Mouse (Mus musculus): ENCODE measurements around the gene Lrrc61. TPM values are rescaled to one million over a fixed set of nuclear protein-coding genes. Genes with fewer than 3 reads are reported as not detected.

The Lrrc61 gene
- polyA plus RNA-seq, 1 experiment from 2014 or later, result 16.7 TPM

- Histone ChIP-seq H3K27ac (no peak overlapping the region), H3K9me3 (no peaks in the 10 kb centered on the region), H3K4me3 (replicated peaks) (no peak overlapping the region), H3K4me2 (no peak overlapping the region), H3K36me3 (replicated peaks) (no peaks in the 10 kb centered on the region), H3K27me3 (no peaks in the 10 kb centered on the region), H3K4me1 (no peaks in the 10 kb centered on the region), H3K9ac (no peak overlapping the region)
- 75% methylated on average over 5 of the region's 5 CpGs for WGBS
- no peak for ATAC-seq (ENCODE audit: low FRiP score)
Measured at GRCm38 (mm10) chr6:48578736-48579135, 24.1 kb downstream of the Lrrc61 start.

GRCm38 (mm10) chr6:48579215-48579648, 24.6 kb downstream of the Lrrc61 start:
- no peaks in the 10 kb centered on the region for H3K9me3 ChIP-seq
- H3K27ac ChIP-seq, result no peak overlapping the region
- no peak for ATAC-seq (ENCODE audit: low FRiP score)
- no peak overlapping the region for H3K4me2 ChIP-seq
- WGBS, result 52% methylated on average over 5 of the region's 5 CpGs
- no peaks in the 10 kb centered on the region for H3K36me3 ChIP-seq (replicated peaks)
- no peaks in the 10 kb centered on the region for H3K4me1 ChIP-seq
- H3K4me3 ChIP-seq (replicated peaks), result no peak overlapping the region
- H3K27me3 ChIP-seq, result no peaks in the 10 kb centered on the region
- no peak overlapping the region for H3K9ac ChIP-seq

DNA sequence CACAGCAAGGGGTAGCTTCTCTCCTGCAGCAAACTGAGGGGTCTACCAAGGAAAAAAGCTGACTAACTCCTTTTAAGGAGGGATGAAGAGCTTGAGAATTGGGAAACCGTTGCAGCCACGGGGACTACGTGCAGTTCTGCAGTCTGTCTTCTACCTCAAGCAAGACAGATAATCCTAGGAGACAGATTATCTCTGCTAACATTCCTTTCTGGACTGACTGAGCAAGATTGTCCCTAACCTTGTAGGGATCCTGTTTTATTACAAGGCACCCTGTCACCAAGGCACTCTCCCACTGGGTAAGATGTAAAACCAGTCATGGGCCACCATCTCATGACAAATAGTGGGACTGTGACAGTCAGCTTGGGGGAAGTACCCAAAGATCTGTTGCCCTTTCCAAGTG, 26.7 kb downstream of the Lrrc61 start:
- H3K9ac ChIP-seq, result no peak overlapping the region
- H3K4me2 ChIP-seq, result no peak overlapping the region
- H3K4me3 ChIP-seq (replicated peaks), result no peak overlapping the region
- H3K27ac ChIP-seq, result no peak overlapping the region
- H3K36me3 ChIP-seq (replicated peaks), result no peaks in the 10 kb centered on the region
- no peak for ATAC-seq (ENCODE audit: low FRiP score)
- no peaks in the 10 kb centered on the region for H3K4me1 ChIP-seq
- WGBS, result 32% methylated on average over 3 of the region's 3 CpGs
- no peaks in the 10 kb centered on the region for H3K27me3 ChIP-seq
- H3K9me3 ChIP-seq, result no peaks in the 10 kb centered on the region

DNA sequence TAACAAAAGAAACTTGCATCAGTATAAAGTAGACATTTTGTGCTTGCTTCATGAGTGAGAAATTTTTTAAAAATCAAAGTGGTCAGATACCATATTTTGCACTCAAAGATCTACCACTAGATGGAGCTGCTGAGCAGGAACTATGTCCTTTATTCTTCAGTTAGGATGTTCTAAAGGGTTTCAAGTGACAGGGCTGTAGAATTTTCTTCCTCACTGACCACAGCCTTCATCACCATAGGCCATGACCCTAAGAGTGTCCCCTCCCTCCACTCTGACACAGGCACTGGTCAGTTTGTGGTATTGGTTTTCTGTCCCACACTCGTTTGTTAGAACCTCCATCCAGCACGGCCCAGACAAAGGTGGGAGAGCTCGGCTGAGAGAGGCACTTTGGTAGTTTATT, 27.4 kb downstream of the Lrrc61 start:
- 70% methylated on average over 3 of the region's 3 CpGs for WGBS
- H3K4me3 ChIP-seq (replicated peaks), result no peak overlapping the region
- ATAC-seq (ENCODE audit: low FRiP score), result no peak

DNA sequence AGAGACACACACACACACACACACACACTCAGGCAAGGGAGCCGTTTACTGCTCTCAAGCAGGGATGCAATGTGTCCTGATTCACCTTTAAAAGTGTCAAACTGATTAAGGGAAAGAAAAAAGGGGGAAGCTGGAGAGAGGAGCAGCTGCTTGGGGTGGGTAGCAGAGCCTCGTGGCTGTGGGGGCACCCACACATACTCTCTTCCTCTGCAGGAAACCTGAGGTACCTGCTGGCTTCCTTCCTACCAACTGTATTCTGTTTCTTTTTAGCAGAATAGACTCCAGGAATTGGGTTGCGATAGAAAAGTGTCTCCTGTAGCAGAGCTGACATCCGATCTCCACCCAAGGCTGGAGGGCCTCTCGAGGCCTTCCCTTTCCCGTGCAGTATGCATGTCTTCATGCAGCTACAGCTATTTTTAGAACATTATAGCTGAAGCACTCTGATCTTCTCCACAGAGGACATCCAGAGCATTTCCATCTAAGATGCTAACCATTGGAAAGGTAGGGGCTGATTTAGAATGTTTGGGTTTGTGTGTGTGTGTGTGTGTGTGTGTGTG, 34.7 kb downstream of the Lrrc61 start, which contains the start of gene Gm45021:
Gene Gm45021, plus strand, starts transcription at position 417 of the 557 bp plus-strand sequence.
- peaks cover 7% of the 10 kb centered on the region for H3K4me1 ChIP-seq
- H3K4me2 ChIP-seq, result no peak within 1 kb of the TSS
- H3K9ac ChIP-seq, result no peak within 1 kb of the TSS
- no peaks in the 10 kb centered on the region for H3K9me3 ChIP-seq
- H3K27me3 ChIP-seq, result no peaks in the 10 kb centered on the region
- no peaks in the 10 kb centered on the region for H3K36me3 ChIP-seq (replicated peaks)
- H3K27ac ChIP-seq, result no peak within 1 kb of the TSS
- 78% methylated on average over 6 of the region's 6 CpGs for WGBS
- ATAC-seq (ENCODE audit: low FRiP score), result no peak
- no peak within 1 kb of the TSS for H3K4me3 ChIP-seq (replicated peaks)

More for the DNA sequence above, 27.4 kb downstream of the Lrrc61 start:
- Histone ChIP-seq H3K9me3 (no peaks in the 10 kb centered on the region), H3K4me2 (no peak overlapping the region), H3K4me1 (no peaks in the 10 kb centered on the region), H3K27me3 (no peaks in the 10 kb centered on the region), H3K9ac (no peak overlapping the region), H3K36me3 (replicated peaks) (no peaks in the 10 kb centered on the region), H3K27ac (no peak overlapping the region)

DNA sequence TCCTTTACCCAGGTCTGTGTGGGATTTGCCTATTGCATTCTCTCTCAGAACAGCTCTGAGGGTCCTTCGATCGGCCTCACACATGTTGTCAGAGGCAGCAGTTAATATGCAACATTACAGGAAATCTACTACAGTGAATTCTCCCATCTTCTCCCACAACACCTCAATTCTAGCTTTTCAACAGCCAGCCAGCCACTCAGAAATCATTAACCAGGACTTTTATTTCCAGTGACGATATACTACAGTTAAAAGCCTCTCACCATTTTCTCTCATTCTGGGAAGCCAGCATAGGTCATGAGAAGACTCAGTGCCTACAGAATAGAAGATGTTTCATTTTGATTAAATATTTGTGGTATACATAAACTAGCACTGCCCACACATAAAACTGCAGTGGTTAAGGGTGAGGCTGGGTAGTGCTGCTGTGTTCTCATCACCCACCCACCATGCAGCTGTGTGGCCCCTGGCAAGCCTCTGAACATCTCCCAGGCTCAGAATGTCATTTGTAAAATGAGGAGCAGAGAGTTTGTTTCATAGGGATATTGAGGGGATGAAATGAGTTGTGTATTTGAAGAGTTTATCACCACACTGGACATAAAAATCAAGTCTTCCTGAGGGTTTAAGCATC, 36.7 kb downstream of the Lrrc61 start:
- Histone ChIP-seq H3K4me3 (replicated peaks) (no peak overlapping the region), H3K9ac (no peak overlapping the region), H3K27me3 (no peaks in the 10 kb centered on the region), H3K36me3 (replicated peaks) (peaks cover 12% of the 10 kb centered on the region), H3K4me1 (peaks cover 18% of the 10 kb centered on the region), H3K4me2 (no peak overlapping the region), H3K27ac (no peak overlapping the region), H3K9me3 (peaks cover 5% of the 10 kb centered on the region)
- 83% methylated on average over 3 of the region's 3 CpGs for WGBS
- ATAC-seq (ENCODE audit: low FRiP score), result no peak

DNA sequence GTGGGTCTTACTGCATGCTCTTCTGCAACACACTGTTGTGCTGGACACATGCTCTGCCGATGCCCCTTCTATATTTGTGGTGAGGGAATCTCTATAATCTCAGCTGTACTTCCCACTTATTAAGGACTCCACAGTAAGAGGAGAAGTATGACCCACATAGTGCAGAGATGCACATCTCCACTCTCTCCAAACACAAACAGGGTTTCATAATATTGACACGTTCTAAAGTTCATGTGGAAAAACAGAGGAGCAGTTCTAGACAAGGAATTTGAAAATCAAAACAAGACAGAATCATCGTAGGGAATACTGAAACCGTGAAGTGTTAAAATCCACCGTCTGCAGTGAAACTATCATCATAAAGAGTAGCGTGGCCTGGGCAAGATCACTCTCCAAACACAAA, 37.3 kb downstream of the Lrrc61 start:
- no peak overlapping the region for H3K4me3 ChIP-seq (replicated peaks)
- H3K4me1 ChIP-seq, result peaks cover 18% of the 10 kb centered on the region
- no peak overlapping the region for H3K27ac ChIP-seq
- H3K9ac ChIP-seq, result no peak overlapping the region
- peaks cover 17% of the 10 kb centered on the region for H3K36me3 ChIP-seq (replicated peaks)
- no peak for ATAC-seq (ENCODE audit: low FRiP score)
- 93% methylated on average over 6 of the region's 6 CpGs for WGBS
- H3K27me3 ChIP-seq, result no peaks in the 10 kb centered on the region
- peaks cover 10% of the 10 kb centered on the region for H3K9me3 ChIP-seq
- H3K4me2 ChIP-seq, result no peak overlapping the region

GRCm38 (mm10) chr6:48593158-48594042, 38.8 kb downstream of the Lrrc61 start, which contains the start of the genes Repin1 and Gm44965:
TSS of gene Repin1 (plus strand) at chr6:48593883.
TSS of gene Gm44965 (plus strand) at chr6:48593941.
- peaks cover 18% of the 10 kb centered on the region for H3K4me1 ChIP-seq
- peak within 1 kb of the TSS; percentile 92 for H3K9ac ChIP-seq
- 3% methylated on average over 45 of the region's 45 CpGs for WGBS
- H3K4me3 ChIP-seq (replicated peaks), result peak within 1 kb of the TSS; percentile 80
- peaks cover 21% of the 10 kb centered on the region for H3K9me3 ChIP-seq
- no peaks in the 10 kb centered on the region for H3K27me3 ChIP-seq
- H3K36me3 ChIP-seq (replicated peaks), result peaks cover 33% of the 10 kb centered on the region
- peak; percentile 94 for ATAC-seq (ENCODE audit: low FRiP score)
- peak within 1 kb of the TSS; percentile 70 for H3K4me2 ChIP-seq
- H3K27ac ChIP-seq, result peak within 1 kb of the TSS; percentile 86

GRCm38 (mm10) chr6:48594043-48594738, 39.6 kb downstream of the Lrrc61 start:
- no peaks in the 10 kb centered on the region for H3K27me3 ChIP-seq
- H3K4me1 ChIP-seq, result peaks cover 18% of the 10 kb centered on the region
- 2% methylated on average over 38 of the region's 41 CpGs for WGBS
- peak overlapping the region; percentile 92 for H3K9ac ChIP-seq
- H3K27ac ChIP-seq, result peak overlapping the region; percentile 86
- H3K9me3 ChIP-seq, result peaks cover 21% of the 10 kb centered on the region
- H3K4me3 ChIP-seq (replicated peaks), result peak overlapping the region; percentile 80
- peak overlapping the region; percentile 70 for H3K4me2 ChIP-seq
- peak; percentile 68 for ATAC-seq (ENCODE audit: low FRiP score)
- H3K36me3 ChIP-seq (replicated peaks), result peaks cover 41% of the 10 kb centered on the region

- no peaks in the 10 kb centered on the region for H3K27me3 ChIP-seq
- peak overlapping the region; percentile 80 for H3K4me3 ChIP-seq (replicated peaks)
- no peak overlapping the region for H3K9ac ChIP-seq
- WGBS, result 43% methylated on average over 1 of the region's 1 CpGs
- ATAC-seq (ENCODE audit: low FRiP score), result no peak
- H3K4me2 ChIP-seq, result peak overlapping the region; percentile 70
- peaks cover 18% of the 10 kb centered on the region for H3K4me1 ChIP-seq
- peaks cover 51% of the 10 kb centered on the region for H3K36me3 ChIP-seq (replicated peaks)
- H3K27ac ChIP-seq, result no peak overlapping the region
- H3K9me3 ChIP-seq, result peaks cover 21% of the 10 kb centered on the region
Measured at GRCm38 (mm10) chr6:48595278-48595677, 40.7 kb downstream of the Lrrc61 start.

- no peak overlapping the region for H3K4me3 ChIP-seq (replicated peaks)
- H3K27ac ChIP-seq, result no peak overlapping the region
- H3K4me1 ChIP-seq, result peaks cover 27% of the 10 kb centered on the region
- H3K4me2 ChIP-seq, result no peak overlapping the region
- no peaks in the 10 kb centered on the region for H3K27me3 ChIP-seq
- WGBS, result 97% methylated on average over 45 of the region's 45 CpGs
- peaks cover 51% of the 10 kb centered on the region for H3K36me3 ChIP-seq (replicated peaks)
- no peak for ATAC-seq (ENCODE audit: low FRiP score)
- H3K9me3 ChIP-seq, result peaks cover 21% of the 10 kb centered on the region
- no peak overlapping the region for H3K9ac ChIP-seq
Measured at GRCm38 (mm10) chr6:48596545-48597232, 42.1 kb downstream of the Lrrc61 start.
